Mouse (Mus musculus) testis, adult 2 months (tissue): ENCODE results near the gene Pnliprp1. TPM values are rescaled to one million over a fixed set of nuclear protein-coding genes. Genes with fewer than 3 reads are reported as not detected.

Experiments used
- H3K27ac ChIP-seq: fragments of 200-500 bp; 2 replicates; pipeline ENCODE4 v1.5.1; 2012; ENCODE audit warnings: low read depth, low read length; ENCODE audit not compliant: control insufficient read depth, insufficient read depth
- H3K27me3 ChIP-seq: fragments of 200-500 bp; 2 replicates; pipeline ENCODE4 v1.6.1; 2012; ENCODE audit warnings: mild to moderate bottlenecking, low read length, moderate library complexity; ENCODE audit not compliant: control insufficient read depth, insufficient read depth
- H3K36me3 ChIP-seq: fragments of 200-500 bp; 2 replicates; pipeline ENCODE4 v1.6.1; 2012; ENCODE audit warnings: mild to moderate bottlenecking, low read length; ENCODE audit not compliant: control insufficient read depth, insufficient read depth
- H3K4me1 ChIP-seq: fragments of 200-500 bp; 2 replicates; pipeline ENCODE4 v1.6.1; 2012; ENCODE audit warnings: low read length; ENCODE audit not compliant: control insufficient read depth, insufficient read depth
- H3K4me3 ChIP-seq: fragments of 200-500 bp; 2 replicates; pipeline ENCODE4 v1.5.1; 2012; ENCODE audit warnings: low read depth, mild to moderate bottlenecking, low read length, moderate library complexity, mixed read lengths; ENCODE audit not compliant: control insufficient read depth
- CTCF ChIP-seq: fragments of 200-500 bp; IDR thresholded peaks from 2 replicates; pipeline ENCODE4 v1.5.1; 2012; ENCODE audit warnings: low read depth, mild to moderate bottlenecking, inconsistent platforms, low read length, moderate library complexity; ENCODE audit not compliant: control insufficient read depth, insufficient read depth, insufficient replicate concordance
- POLR2A ChIP-seq: fragments of 200-500 bp; IDR thresholded peaks from 2 replicates; pipeline ENCODE4 v1.6.1; 2012; ENCODE audit warnings: low read depth, mild to moderate bottlenecking, inconsistent platforms, low read length, moderate library complexity; ENCODE audit not compliant: control insufficient read depth
- polyA plus RNA-seq: library from polyadenylated mRNA; depleted of rRNA; stranded (reverse); fragments of >200 nt; gene quantifications from 2 replicates; pipeline ENCODE4 v1.2.3, GENCODE M21; 2012; rRNA removed

Gene Pnliprp1
- polyA plus RNA-seq, 1 experiment, result 0.19 TPM

DNA sequence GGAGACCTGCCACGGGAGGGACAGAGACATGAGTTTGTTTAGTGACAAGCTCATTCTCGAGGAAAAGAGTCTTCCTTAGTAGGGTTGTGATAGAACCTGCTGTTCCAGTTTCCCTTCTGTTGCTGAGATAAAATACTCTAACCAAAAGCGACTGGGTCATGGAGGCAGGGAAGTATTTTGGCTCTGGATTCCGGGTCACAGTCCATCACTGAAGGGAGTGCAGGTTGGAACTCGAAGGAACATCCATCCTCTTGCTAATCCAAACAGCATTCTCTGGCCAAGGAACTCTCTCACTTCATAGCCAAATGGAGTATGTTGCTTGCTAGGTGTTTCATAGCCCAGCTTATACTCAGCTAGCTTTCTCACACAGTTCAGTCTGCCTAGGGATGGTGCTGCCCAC is 47.8 kb downstream of the Pnliprp1 start:
- H3K27ac ChIP-seq, result no peak overlapping the region
- no peak for TF ChIP-seq POLR2A
- H3K4me3 ChIP-seq, result no peak overlapping the region
- H3K27me3 ChIP-seq, result no peaks in the 10 kb centered on the region
- no peaks in the 10 kb centered on the region for H3K36me3 ChIP-seq
- no peaks in the 10 kb centered on the region for H3K4me1 ChIP-seq

DNA sequence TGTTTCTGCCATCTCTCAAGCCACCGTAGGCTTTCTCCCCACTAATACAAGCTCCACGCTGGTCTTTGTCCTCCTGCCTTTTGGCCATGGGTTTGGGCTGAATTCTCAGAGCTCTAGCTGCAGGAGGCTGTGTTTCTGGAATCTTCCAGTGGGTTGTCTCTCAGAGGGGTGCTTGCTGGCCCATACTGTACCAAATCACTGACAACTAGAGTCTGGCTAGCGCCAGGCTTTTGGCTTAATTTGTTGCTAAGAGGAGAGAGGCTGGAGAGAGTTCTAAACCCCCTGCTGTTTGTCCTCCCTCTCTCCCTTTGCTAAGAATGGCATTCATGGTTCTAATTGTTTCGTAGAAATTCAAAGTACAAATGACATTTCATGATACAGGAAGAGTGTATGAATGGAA is 52.9 kb downstream of the Pnliprp1 start:
- Histone ChIP-seq H3K27me3 (no peaks in the 10 kb centered on the region), H3K27ac (no peak overlapping the region), H3K4me1 (0 out of 2 replicates have a peak, but pooled peaks cover 2% of the 10 kb centered on the region), H3K36me3 (no peaks in the 10 kb centered on the region), H3K4me3 (no peak overlapping the region)
- TF ChIP-seq POLR2A, result no peak
- no peak for TF ChIP-seq CTCF

DNA sequence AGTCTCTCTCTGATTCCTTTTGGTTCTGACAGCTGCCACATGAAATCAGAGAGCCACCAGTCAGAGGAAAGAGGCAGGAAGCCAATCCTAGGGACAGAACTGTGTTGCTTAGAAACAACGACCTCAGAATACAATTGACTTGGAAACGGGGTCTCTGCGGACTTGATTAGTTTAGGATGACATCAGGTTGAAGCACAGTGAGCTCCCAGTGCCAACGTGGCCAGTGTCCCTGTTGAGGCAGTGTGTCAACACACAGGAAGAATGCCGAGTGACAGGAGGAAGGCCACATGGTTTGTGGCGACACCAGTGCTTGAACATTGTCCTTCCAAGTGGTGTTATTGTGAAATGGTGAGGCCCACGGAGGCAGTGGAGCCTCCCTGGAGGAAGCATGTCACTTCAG is 55.3 kb downstream of the Pnliprp1 start:
- H3K27me3 ChIP-seq, result no peaks in the 10 kb centered on the region

DNA sequence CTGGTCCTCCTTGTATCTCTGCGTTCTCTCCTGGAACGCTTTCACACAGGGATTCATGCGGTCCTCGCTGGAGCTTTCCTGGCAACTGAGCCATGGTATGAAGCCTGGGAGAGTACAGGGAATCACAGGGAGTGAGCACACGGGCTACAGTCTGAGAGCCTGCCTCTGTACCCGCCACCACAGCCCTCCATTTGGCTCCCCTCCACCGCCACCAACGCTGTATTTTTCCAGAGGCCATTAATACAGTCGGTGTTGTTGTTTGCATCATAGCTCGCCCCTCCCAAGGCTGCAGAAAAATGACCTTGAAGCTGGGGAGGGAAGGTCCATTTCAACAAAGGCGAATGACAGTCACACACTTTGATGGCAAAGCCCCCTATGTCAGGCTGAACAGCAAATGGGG is 60.5 kb downstream of the Pnliprp1 start:
- no peak overlapping the region for H3K27ac ChIP-seq
- TF ChIP-seq CTCF (no peak), POLR2A (no peak)

More for the DNA sequence above, 55.3 kb downstream of the Pnliprp1 start:
- Histone ChIP-seq H3K4me3 (no peak overlapping the region), H3K4me1 (peaks cover 3% of the 10 kb centered on the region; the same call in 1 of the 2 replicates), H3K27ac (0 out of 2 replicates have a peak overlapping the region, but pooled peaks have one; percentile 10), H3K36me3 (no peaks in the 10 kb centered on the region)
- TF ChIP-seq CTCF (no peak), POLR2A (peak; percentile 12; the same call in 1 of the 2 replicates)

More for the DNA sequence above, 60.5 kb downstream of the Pnliprp1 start:
- Histone ChIP-seq H3K4me1 (peaks cover 4% of the 10 kb centered on the region), H3K36me3 (no peaks in the 10 kb centered on the region), H3K4me3 (no peak overlapping the region), H3K27me3 (no peaks in the 10 kb centered on the region)

Other genes with a start within 250 kb of the Pnliprp1 start
- 8.6 and 8.9 TPM in 2 replicates for gene Ccdc172, start 216.9 kb upstream of the Pnliprp1 start, polyA plus RNA-seq
- gene Pnlip, start 76.4 kb upstream of the Pnliprp1 start, polyA plus RNA-seq, result 0.42 and 0.79 TPM in 2 replicates
- 0.14 and 0.32 TPM in 2 replicates for gene Pnliprp2, start 30.8 kb downstream of the Pnliprp1 start, polyA plus RNA-seq
- gene 1700019N19Rik, start 65.6 kb downstream of the Pnliprp1 start, polyA plus RNA-seq, result 595 and 599 TPM in 2 replicates
- gene Eno4, start 214.5 kb downstream of the Pnliprp1 start, polyA plus RNA-seq, result 33.5 and 33.7 TPM in 2 replicates
- 51.0 and 52.5 TPM in 2 replicates for gene Hspa12a, start 214.8 kb downstream of the Pnliprp1 start, polyA plus RNA-seq